Mouse (Mus musculus) cerebellum, postnatal 25 days (tissue): ENCODE measurements at regions not wholly inside any gene's neighbourhood (a gene's known extent, or its start where the extent isn't known, plus 50 kb on each side); places are given as distances from the start of the nearest gene placed in this dataset.

ENCODE experiments used
- DNase-seq, 2 experiments: peaks; one replicate each; pipeline ENCODE4 v3.0.0; 2021; ENCODE audit warnings: mixed read lengths in 2 of 2

- DNase-seq = no peak
Observed at GRCm38 (mm10) chr6:117237096-117237495, 68.8 kb downstream of the Cxcl12 start.

- DNase-seq = no peak
Observed at GRCm38 (mm10) chr6:117241206-117241605, 72.9 kb downstream of the Cxcl12 start.

GRCm38 (mm10) chr6:117245398-117245797, 77.1 kb downstream of the Cxcl12 start:
- no peak for DNase-seq

GRCm38 (mm10) chr6:117245849-117246248, 77.5 kb downstream of the Cxcl12 start:
- DNase-seq = no peak

GRCm38 (mm10) chr6:117249230-117249921, 81.0 kb downstream of the Cxcl12 start:
- DNase-seq = peak in 1 of 2 experiments; percentile 44

GRCm38 (mm10) chr6:117250051-117250450, 81.7 kb downstream of the Cxcl12 start:
- no peak for DNase-seq

GRCm38 (mm10) chr6:117251383-117251925, 83.1 kb downstream of the Cxcl12 start:
- DNase-seq = no peak

- no peak for DNase-seq
Observed at GRCm38 (mm10) chr6:117252361-117252760, 84.0 kb downstream of the Cxcl12 start.

- no peak for DNase-seq
Observed at GRCm38 (mm10) chr6:117253036-117253435, 84.7 kb downstream of the Cxcl12 start.

- DNase-seq = no peak
Observed at GRCm38 (mm10) chr6:117253586-117254330, 85.4 kb downstream of the Cxcl12 start.

- peak; percentile 81 to 90 for DNase-seq
Observed at GRCm38 (mm10) chr6:117254620-117255228, 86.4 kb downstream of the Cxcl12 start.

GRCm38 (mm10) chr6:117255399-117256098, 87.2 kb downstream of the Cxcl12 start:
- DNase-seq = no peak

- no peak for DNase-seq
Observed at GRCm38 (mm10) chr6:117256099-117256471, 87.8 kb downstream of the Cxcl12 start.

GRCm38 (mm10) chr6:117257591-117257990, 89.3 kb downstream of the Cxcl12 start:
- no peak for DNase-seq

GRCm38 (mm10) chr6:117267906-117268305, 99.6 kb downstream of the Cxcl12 start:
- no peak for DNase-seq

GRCm38 (mm10) chr6:117268376-117268775, 100.0 kb downstream of the Cxcl12 start:
- no peak for DNase-seq

- no peak for DNase-seq
Observed at GRCm38 (mm10) chr6:117270261-117270660, 101.9 kb downstream of the Cxcl12 start.

GRCm38 (mm10) chr6:117271562-117272226, 103.4 kb downstream of the Cxcl12 start:
- DNase-seq = no peak

GRCm38 (mm10) chr6:117272227-117272955, 104.1 kb downstream of the Cxcl12 start:
- DNase-seq = no peak

GRCm38 (mm10) chr6:117275915-117276314, 107.6 kb downstream of the Cxcl12 start:
- DNase-seq = no peak

- DNase-seq = no peak
Observed at GRCm38 (mm10) chr6:117276850-117277249, 108.5 kb downstream of the Cxcl12 start.

GRCm38 (mm10) chr6:117279297-117279696, 111.0 kb downstream of the Cxcl12 start:
- peak in 1 of 2 experiments; percentile 50 for DNase-seq
